Mouse (Mus musculus): ENCODE measurements around the gene Sat1. TPM values are rescaled to one million over a fixed set of nuclear protein-coding genes. Genes with fewer than 3 reads are reported as not detected.

Gene Sat1
- polyA plus RNA-seq, 1 experiment from 2014 or later, result 79.4 TPM

GRCm38 (mm10) chrX:155172310-155172709 is 43.9 kb downstream of the Sat1 start:
- no peak overlapping the region for H3K4me2 ChIP-seq (ENCODE audit: low read length)
- H3K4me3 ChIP-seq (ENCODE audit: low read depth, low read length), result no peak overlapping the region
- no peak for ATAC-seq
- no peaks in the 10 kb centered on the region for H3K4me1 ChIP-seq (ENCODE audit: control insufficient read depth, insufficient read depth, low read length)
- H3K27ac ChIP-seq (ENCODE audit: low read length), result no peak overlapping the region
- no peak overlapping the region for H3K9ac ChIP-seq (ENCODE audit: low read depth, low read length)
- no peaks in the 10 kb centered on the region for H3K36me3 ChIP-seq (ENCODE audit: control insufficient read depth, insufficient read depth, low read length)
- H3K9me3 ChIP-seq (replicated peaks; ENCODE audit: control insufficient read depth, low read length, poor library complexity, severe bottlenecking), result no peaks in the 10 kb centered on the region
- H3K27me3 ChIP-seq (ENCODE audit: control insufficient read depth, insufficient read depth, low read depth, low read length), result no peaks in the 10 kb centered on the region

- no peak overlapping the region for H3K4me3 ChIP-seq (ENCODE audit: low read depth, low read length)
- 65% methylated on average over 1 of the region's 1 CpGs for WGBS
- H3K4me2 ChIP-seq (ENCODE audit: low read length), result no peak overlapping the region
- ATAC-seq, result no peak
- no peaks in the 10 kb centered on the region for H3K4me1 ChIP-seq (ENCODE audit: control insufficient read depth, insufficient read depth, low read length)
- H3K9me3 ChIP-seq (replicated peaks; ENCODE audit: control insufficient read depth, low read length, poor library complexity, severe bottlenecking), result no peaks in the 10 kb centered on the region
- H3K27ac ChIP-seq (ENCODE audit: low read length), result no peak overlapping the region
- no peaks in the 10 kb centered on the region for H3K27me3 ChIP-seq (ENCODE audit: control insufficient read depth, insufficient read depth, low read depth, low read length)
- H3K36me3 ChIP-seq (ENCODE audit: control insufficient read depth, insufficient read depth, low read length), result no peaks in the 10 kb centered on the region
- no peak overlapping the region for H3K9ac ChIP-seq (ENCODE audit: low read depth, low read length)
Observed at GRCm38 (mm10) chrX:155171754-155172153, 44.5 kb downstream of the Sat1 start.

- Histone ChIP-seq H3K4me2 (ENCODE audit: low read length) (no peak overlapping the region), H3K9me3 (replicated peaks; ENCODE audit: control insufficient read depth, low read length, poor library complexity, severe bottlenecking) (no peaks in the 10 kb centered on the region), H3K9ac (ENCODE audit: low read depth, low read length) (no peak overlapping the region), H3K27ac (ENCODE audit: low read length) (no peak overlapping the region), H3K27me3 (ENCODE audit: control insufficient read depth, insufficient read depth, low read depth, low read length) (no peaks in the 10 kb centered on the region), H3K4me3 (ENCODE audit: low read depth, low read length) (no peak overlapping the region), H3K4me1 (ENCODE audit: control insufficient read depth, insufficient read depth, low read length) (no peaks in the 10 kb centered on the region), H3K36me3 (ENCODE audit: control insufficient read depth, insufficient read depth, low read length) (no peaks in the 10 kb centered on the region)
- WGBS, result 95% methylated on average over 8 of the region's 8 CpGs
- ATAC-seq, result no peak
Observed at GRCm38 (mm10) chrX:155169886-155170285, 46.4 kb downstream of the Sat1 start.

GRCm38 (mm10) chrX:155167667-155168066 is 48.6 kb downstream of the Sat1 start:
- Histone ChIP-seq H3K9me3 (replicated peaks; ENCODE audit: control insufficient read depth, low read length, poor library complexity, severe bottlenecking) (no peaks in the 10 kb centered on the region), H3K4me3 (ENCODE audit: low read depth, low read length) (no peak overlapping the region), H3K4me1 (ENCODE audit: control insufficient read depth, insufficient read depth, low read length) (no peaks in the 10 kb centered on the region), H3K4me2 (ENCODE audit: low read length) (no peak overlapping the region), H3K27me3 (ENCODE audit: control insufficient read depth, insufficient read depth, low read depth, low read length) (no peaks in the 10 kb centered on the region), H3K27ac (ENCODE audit: low read length) (no peak overlapping the region), H3K9ac (ENCODE audit: low read depth, low read length) (no peak overlapping the region), H3K36me3 (ENCODE audit: control insufficient read depth, insufficient read depth, low read length) (no peaks in the 10 kb centered on the region)
- WGBS, result 94% methylated on average over 3 of the region's 3 CpGs
- no peak for ATAC-seq

GRCm38 (mm10) chrX:155166313-155166712 is 49.9 kb downstream of the Sat1 start:
- Histone ChIP-seq H3K4me2 (ENCODE audit: low read length) (no peak overlapping the region), H3K36me3 (ENCODE audit: control insufficient read depth, insufficient read depth, low read length) (no peaks in the 10 kb centered on the region), H3K9me3 (replicated peaks; ENCODE audit: control insufficient read depth, low read length, poor library complexity, severe bottlenecking) (no peaks in the 10 kb centered on the region), H3K4me3 (ENCODE audit: low read depth, low read length) (no peak overlapping the region), H3K27ac (ENCODE audit: low read length) (no peak overlapping the region), H3K4me1 (ENCODE audit: control insufficient read depth, insufficient read depth, low read length) (no peaks in the 10 kb centered on the region), H3K9ac (ENCODE audit: low read depth, low read length) (no peak overlapping the region), H3K27me3 (ENCODE audit: control insufficient read depth, insufficient read depth, low read depth, low read length) (no peaks in the 10 kb centered on the region)
- 77% methylated on average over 2 of the region's 2 CpGs for WGBS
- ATAC-seq, result no peak

- Histone ChIP-seq H3K4me3 (ENCODE audit: low read depth, low read length) (no peak overlapping the region), H3K27ac (ENCODE audit: low read length) (no peak overlapping the region), H3K27me3 (ENCODE audit: control insufficient read depth, insufficient read depth, low read depth, low read length) (no peaks in the 10 kb centered on the region), H3K36me3 (ENCODE audit: control insufficient read depth, insufficient read depth, low read length) (no peaks in the 10 kb centered on the region), H3K4me2 (ENCODE audit: low read length) (no peak overlapping the region), H3K9me3 (replicated peaks; ENCODE audit: control insufficient read depth, low read length, poor library complexity, severe bottlenecking) (no peaks in the 10 kb centered on the region), H3K9ac (ENCODE audit: low read depth, low read length) (no peak overlapping the region), H3K4me1 (ENCODE audit: control insufficient read depth, insufficient read depth, low read length) (no peaks in the 10 kb centered on the region)
- no peak for ATAC-seq
- WGBS, result 68% methylated on average over 1 of the region's 1 CpGs
Observed at GRCm38 (mm10) chrX:155163553-155163952, 52.7 kb downstream of the Sat1 start.

Other genes starting within 250 kb of the Sat1 start
- gene Magea8, start 220.6 kb downstream of the Sat1 start, polyA plus RNA-seq (2015; fragmentation: Nextera tagmentation; extraction: Ambion mirVana), result not detected in 2 replicates
- gene Magea5, start 153.3 kb downstream of the Sat1 start, polyA plus RNA-seq (2015; fragmentation: Nextera tagmentation; extraction: Ambion mirVana), result not detected in 2 replicates
- gene Magea1, start 126.7 kb downstream of the Sat1 start, polyA plus RNA-seq (2015; fragmentation: Nextera tagmentation; extraction: Ambion mirVana), result not detected in 2 replicates
- gene Magea2, start 122.8 kb downstream of the Sat1 start, polyA plus RNA-seq (2015; fragmentation: Nextera tagmentation; extraction: Ambion mirVana), result not detected in 2 replicates
- not detected in 2 replicates for gene Cldn34b2, start 88.0 kb downstream of the Sat1 start, polyA plus RNA-seq (2015; fragmentation: Nextera tagmentation; extraction: Ambion mirVana)
- gene Acot9, start 46.0 kb upstream of the Sat1 start, polyA plus RNA-seq (2015; fragmentation: Nextera tagmentation; extraction: Ambion mirVana), result 46.9 and 49.9 TPM in 2 replicates
- 79.1 and 82.7 TPM in 2 replicates for gene Prdx4, start 124.3 kb upstream of the Sat1 start, polyA plus RNA-seq (2015; fragmentation: Nextera tagmentation; extraction: Ambion mirVana)

All from midbrain, embryonic 16.5 days (tissue).